Mouse (Mus musculus) bone marrow macrophage, adult 2 months (primary cell): ENCODE data around the gene Rtn4ip1. TPM values are rescaled to one million over a fixed set of nuclear protein-coding genes. Genes with fewer than 3 reads are reported as not detected.

Experiments
- H3K27ac ChIP-seq: 2 replicates; pipeline ENCODE4 v1.5.1; 2012; ENCODE audit warnings: low read depth, low read length; ENCODE audit not compliant: insufficient read depth
- H3K4me1 ChIP-seq: 2 replicates; pipeline ENCODE4 v1.6.1; 2012; ENCODE audit warnings: low read length; ENCODE audit not compliant: control insufficient read depth, insufficient read depth
- H3K4me3 ChIP-seq: 2 replicates; pipeline ENCODE4 v1.5.1; 2012; ENCODE audit warnings: mild to moderate bottlenecking, low read length, moderate library complexity; ENCODE audit not compliant: insufficient read depth
- CTCF ChIP-seq: IDR thresholded peaks from 2 replicates; pipeline ENCODE4 v1.5.1; 2012; ENCODE audit warnings: low read depth, mild to moderate bottlenecking, low read length, moderate library complexity
- POLR2A ChIP-seq: IDR thresholded peaks from 2 replicates; pipeline ENCODE4 v1.6.1; 2012; ENCODE audit warnings: mild to moderate bottlenecking, low read depth, low read length, borderline replicate concordance
- polyA plus RNA-seq: library from polyadenylated mRNA; stranded (reverse); fragments of >200 nt; gene quantifications from 2 replicates; pipeline ENCODE4 v1.2.4, GENCODE M21; 2012; ENCODE audit not compliant: missing spikeins, insufficient read depth, insufficient read length

Gene Rtn4ip1
- 5.4 and 6.8 TPM in 2 replicates for polyA plus RNA-seq

DNA sequence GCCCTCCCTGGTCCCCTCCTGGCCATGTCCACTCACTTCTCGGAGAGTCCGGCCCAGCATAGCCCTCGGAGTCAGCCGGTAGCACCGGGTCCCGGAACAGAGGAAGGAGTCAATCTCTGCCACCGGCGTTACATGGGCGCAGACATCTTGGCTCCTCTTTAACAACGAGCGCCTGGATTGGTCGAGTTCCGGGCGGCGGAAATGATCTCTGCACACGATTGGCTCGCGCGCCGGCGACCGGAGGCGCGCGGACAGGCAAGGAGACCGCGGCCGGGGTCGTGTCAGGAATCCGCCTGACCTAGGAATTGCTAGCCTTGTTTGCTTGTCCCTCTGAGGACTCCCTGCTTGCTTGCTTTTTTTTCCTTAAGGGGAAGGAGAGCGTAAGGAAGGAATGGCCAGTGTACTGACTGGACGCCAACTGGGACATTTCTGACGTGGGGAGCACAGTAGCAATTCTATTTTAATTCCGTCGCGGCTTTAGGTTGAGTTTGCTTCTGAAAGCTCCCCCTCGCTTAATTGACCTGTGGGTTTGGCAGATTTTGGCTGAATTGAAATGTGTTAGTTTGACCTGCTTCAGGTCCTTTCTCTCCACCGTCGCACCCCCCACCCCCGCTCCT is at the start of gene Rtn4ip1, which contains the start of gene Qrsl1:
Gene Rtn4ip1 (plus strand): TSS at position 230 of the 617 bp plus-strand sequence.
Gene Qrsl1 (minus strand): TSS at position 168 of the 617 bp plus-strand sequence.
- TF ChIP-seq CTCF (no peak), POLR2A (no peak)

DNA sequence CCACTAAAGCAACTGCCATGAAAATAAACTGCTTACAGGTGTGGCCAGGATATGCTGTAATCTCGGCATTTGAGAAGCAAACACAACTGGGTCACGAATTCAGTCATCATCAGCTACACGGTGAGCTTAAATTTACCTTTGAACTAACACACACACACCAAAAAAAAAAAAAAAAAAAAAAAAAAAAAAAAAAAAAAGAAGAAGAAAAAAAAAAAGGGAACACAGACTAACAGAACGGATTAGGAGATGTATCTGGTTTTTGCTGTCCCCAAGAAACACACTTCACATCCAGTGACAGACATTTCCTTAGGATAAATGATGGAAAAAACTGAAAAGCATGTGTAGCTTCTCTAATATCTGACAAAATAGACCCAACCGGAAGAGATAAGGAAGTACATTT is 49.7 kb upstream of the Rtn4ip1 start:
- no peak overlapping the region for H3K27ac ChIP-seq
- peaks cover 30% of the 10 kb centered on the region for H3K4me1 ChIP-seq
- TF ChIP-seq POLR2A: no peak
- TF ChIP-seq CTCF: no peak
- H3K4me3 ChIP-seq: no peak overlapping the region

More for the DNA sequence above, at the start of gene Rtn4ip1, which contains the start of gene Qrsl1:
- Histone ChIP-seq H3K27ac (peak within 1 kb of the TSS; percentile 60), H3K4me3 (peak within 1 kb of the TSS; percentile 92), H3K4me1 (peaks cover 12% of the 10 kb centered on the region)

DNA sequence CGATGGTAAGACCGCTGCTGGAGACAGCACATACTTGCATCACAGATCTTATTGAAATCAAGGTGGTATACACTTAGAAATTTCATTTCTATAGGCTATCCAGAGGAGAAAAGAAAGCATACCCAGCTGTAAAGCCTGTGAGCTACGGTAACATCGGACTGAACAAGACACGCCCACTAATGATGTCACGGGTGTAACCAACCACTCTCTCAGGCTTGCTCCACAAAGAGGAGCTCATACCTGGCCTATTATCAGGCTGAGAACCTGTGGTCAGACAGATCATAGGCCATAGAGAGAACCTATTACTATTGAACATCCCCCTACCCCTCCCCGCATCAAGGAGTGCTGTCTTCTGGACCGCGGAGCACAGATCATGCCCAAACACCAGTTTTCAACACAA is 45.7 kb upstream of the Rtn4ip1 start:
- TF ChIP-seq POLR2A (no peak), CTCF (no peak)
- H3K4me3 ChIP-seq: no peak overlapping the region
- H3K27ac ChIP-seq: peak overlapping the region; percentile 30
- peaks cover 12% of the 10 kb centered on the region for H3K4me1 ChIP-seq

DNA sequence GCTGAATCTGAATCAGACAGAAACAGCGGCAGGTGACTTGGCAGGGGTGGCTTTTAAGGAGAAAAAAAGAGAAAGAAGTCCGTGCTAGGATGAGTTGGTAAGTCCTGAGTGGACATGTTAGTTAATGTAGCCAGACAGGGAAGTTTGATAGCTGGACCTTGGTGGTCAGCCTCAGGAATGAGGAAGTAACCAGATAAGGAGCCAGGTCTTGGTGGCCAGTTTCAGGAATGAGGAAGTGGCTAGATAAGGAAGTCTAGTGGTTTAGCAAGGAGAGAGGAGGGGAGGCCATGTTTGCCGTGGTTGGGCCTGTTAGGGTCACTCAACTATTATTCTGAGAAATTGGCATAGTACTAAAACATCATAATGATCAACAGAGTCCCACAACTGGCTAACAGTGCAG is 45.3 kb upstream of the Rtn4ip1 start:
- H3K4me3 ChIP-seq: no peak overlapping the region
- H3K27ac ChIP-seq: peak overlapping the region; percentile 30
- no peak for TF ChIP-seq CTCF
- no peak for TF ChIP-seq POLR2A
- H3K4me1 ChIP-seq: peaks cover 12% of the 10 kb centered on the region

DNA sequence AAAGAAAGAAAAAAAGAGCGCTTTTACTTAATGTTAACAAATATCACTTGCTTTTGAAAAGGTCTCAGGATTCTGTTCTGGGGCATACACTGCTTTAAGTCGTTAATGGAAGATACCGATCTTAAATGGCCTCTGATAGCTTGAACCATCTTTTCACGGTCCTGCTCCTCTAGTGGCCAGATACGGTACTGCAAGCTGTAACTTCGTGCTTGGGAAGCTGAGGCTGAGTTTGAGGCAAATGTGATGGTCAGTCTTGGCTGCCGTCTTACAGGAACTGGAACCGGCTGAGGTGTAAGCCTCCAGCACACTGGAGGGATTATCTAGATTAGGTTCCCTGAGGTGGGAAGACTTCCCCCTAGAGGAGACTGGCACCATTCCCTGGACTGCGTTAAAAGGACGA is 30.9 kb upstream of the Rtn4ip1 start:
- TF ChIP-seq CTCF: peak; percentile 59; the same call in 1 of the 2 replicates
- no peak for TF ChIP-seq POLR2A
- Histone ChIP-seq H3K4me3 (no peak overlapping the region), H3K4me1 (peaks cover 10% of the 10 kb centered on the region), H3K27ac (no peak overlapping the region)

DNA sequence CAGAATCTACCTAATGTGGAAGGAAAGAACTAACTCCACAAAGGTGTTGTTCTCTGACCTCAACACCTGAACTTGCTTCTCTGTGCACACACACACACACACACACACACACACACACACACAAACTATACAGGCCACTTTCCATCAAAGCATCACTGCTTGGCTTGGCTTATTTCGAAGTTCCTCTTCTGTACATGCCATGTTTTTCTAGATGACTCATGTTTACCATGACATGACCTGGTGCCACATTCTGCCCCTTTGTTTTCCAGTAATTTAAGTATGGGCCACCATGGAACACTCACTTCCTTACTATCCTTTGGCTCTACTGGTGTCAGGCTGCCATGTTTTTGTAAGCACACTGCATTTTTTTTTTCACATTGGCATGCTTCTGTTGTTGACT is 30.1 kb upstream of the Rtn4ip1 start:
- Histone ChIP-seq H3K27ac (peak overlapping the region; percentile 33), H3K4me3 (no peak overlapping the region), H3K4me1 (peaks cover 10% of the 10 kb centered on the region)
- no peak for TF ChIP-seq POLR2A
- TF ChIP-seq CTCF: no peak

DNA sequence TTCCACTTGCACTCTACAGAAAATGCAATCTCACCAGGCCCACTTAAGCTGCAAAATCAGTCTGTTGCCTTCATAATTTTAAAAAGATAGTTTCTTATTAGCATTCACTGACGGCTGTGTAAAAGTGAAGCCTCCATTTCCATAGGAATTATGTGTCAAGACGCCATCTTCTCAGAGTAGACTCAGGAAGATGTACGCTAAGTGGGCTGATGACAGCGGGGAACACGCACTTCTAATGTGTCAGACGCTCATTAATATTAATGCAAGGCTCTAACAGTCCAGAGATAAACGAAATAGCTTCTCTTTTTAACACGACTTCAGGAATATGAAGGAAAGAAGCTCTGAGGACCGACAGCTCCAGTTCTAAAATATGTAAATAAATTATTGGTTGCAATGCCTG is 13.9 kb upstream of the Rtn4ip1 start:
- H3K4me3 ChIP-seq: no peak overlapping the region
- TF ChIP-seq CTCF (no peak), POLR2A (no peak)
- no peaks in the 10 kb centered on the region for H3K4me1 ChIP-seq
- H3K27ac ChIP-seq: no peak overlapping the region

DNA sequence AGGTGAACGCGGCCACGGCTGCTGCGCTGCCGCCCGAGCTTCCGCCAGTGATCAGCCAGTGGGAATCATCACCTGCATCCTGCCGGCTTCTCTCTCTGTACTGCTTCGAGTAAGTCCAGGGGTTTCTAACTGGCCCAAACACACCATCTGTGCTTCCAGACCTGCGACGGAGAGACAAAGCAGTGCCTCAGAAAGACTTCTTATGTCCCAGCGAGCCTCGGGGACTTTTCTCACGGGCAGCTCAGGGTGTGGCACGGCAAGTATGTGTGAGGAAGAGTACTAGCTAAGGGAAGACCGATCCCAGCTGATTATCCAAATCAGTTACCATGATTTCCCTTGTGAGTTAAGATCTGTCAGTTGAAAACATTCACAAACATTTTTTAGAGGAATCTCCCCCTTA is 12.6 kb upstream of the Rtn4ip1 start:
- Histone ChIP-seq H3K4me1 (no peaks in the 10 kb centered on the region), H3K27ac (no peak overlapping the region), H3K4me3 (no peak overlapping the region)
- TF ChIP-seq CTCF (no peak), POLR2A (no peak)

DNA sequence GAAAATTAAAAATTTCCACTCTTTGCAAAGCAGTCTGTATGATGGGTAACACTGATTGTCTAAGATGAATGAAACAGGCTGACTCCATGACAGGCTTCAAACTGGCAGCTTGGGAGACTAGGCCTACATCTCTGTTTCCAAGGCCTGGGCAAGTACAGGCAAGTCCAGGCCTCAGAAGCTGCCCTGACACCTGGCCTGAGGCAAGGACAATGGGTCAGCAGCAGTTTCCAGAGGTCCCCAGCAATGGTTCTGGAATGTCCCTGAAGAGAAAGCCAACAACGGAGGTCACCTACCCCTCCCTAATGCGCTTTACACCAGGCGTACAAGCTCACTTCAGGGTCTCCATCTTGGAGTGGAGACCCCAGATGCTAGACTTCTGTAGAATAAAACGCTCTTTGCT is 8.6 kb upstream of the Rtn4ip1 start:
- H3K27ac ChIP-seq: no peak overlapping the region
- TF ChIP-seq POLR2A (no peak), CTCF (no peak)

DNA sequence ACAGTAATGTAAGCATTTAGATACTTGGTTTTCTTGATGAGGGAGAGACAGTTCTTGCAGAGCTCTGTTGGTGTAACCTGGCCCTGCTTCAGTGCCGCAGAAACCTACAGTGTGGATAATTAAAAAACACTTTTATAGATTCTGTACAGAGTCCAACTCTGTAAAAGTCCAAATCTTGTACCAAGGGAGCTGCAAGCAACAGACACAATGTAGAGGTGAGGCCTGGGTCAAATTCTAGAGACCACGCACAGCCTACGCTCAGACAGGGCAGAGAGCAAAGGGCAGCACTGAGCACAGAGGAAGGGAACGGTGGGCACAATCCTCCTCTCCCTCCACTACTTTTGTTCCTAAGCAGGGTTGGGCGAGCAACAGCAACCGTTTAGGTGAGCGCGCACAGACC is 5.5 kb upstream of the Rtn4ip1 start:
- TF ChIP-seq POLR2A: no peak
- TF ChIP-seq CTCF: no peak
- no peak overlapping the region for H3K27ac ChIP-seq
- peaks cover 6% of the 10 kb centered on the region; the same call in 1 of the 2 replicates for H3K4me1 ChIP-seq
- no peak overlapping the region for H3K4me3 ChIP-seq

More for the DNA sequence above, 8.6 kb upstream of the Rtn4ip1 start:
- Histone ChIP-seq H3K4me3 (no peak overlapping the region), H3K4me1 (0 out of 2 replicates have a peak, but pooled peaks cover 3% of the 10 kb centered on the region)
